Mouse (Mus musculus): ENCODE data around the gene Hoxd9. TPM values are rescaled to one million over a fixed set of nuclear protein-coding genes. Genes with fewer than 3 reads are reported as not detected.

The Hoxd9 gene
- polyA plus RNA-seq, 1 experiment: not detected

- no peak within 1 kb of the TSS for H3K4me3 ChIP-seq (replicated peaks)
Measured at GRCm38 (mm10) chr2:74667842-74668357, 29.6 kb upstream of the Hoxd9 start, which contains the start of gene Hoxd13. Hoxd13 (plus strand) TSS chr2:74668310.

DNA sequence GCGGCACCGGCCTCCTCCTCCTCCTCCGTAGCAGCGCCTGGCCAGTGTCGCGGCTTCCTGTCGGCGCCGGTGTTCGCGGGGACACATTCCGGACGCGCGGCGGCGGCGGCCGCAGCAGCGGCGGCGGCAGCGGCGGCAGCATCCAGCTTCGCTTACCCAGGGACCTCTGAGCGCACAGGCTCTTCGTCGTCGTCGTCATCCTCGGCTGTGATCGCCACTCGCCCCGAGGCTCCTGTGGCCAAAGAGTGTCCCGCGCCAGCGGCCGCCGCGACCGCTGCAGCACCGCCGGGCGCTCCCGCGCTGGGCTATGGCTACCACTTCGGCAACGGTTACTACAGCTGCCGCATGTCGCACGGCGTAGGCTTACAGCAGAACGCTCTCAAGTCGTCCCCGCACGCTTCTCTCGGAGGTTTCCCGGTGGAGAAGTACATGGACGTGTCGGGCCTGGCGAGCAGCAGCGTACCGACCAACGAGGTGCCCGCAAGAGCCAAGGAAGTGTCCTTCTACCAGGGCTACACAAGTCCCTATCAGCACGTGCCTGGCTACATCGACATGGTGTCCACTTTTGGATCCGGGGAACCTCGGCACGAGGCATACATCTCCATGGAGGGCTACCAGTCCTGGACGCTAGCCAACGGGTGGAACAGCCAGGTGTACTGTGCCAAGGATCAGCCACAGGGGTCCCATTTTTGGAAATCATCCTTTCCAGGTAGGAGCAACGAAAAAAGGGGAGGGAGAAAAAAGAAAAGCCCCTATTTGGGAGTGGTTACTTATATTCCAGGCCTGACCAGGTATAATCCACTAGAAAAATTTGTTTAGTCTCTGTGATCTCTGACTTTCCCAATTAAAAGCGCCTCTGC is 28.9 kb upstream of the Hoxd9 start:
- no peaks in the 10 kb centered on the region for H3K36me3 ChIP-seq (ENCODE audit: control insufficient read depth)
- no peak overlapping the region for H3K4me3 ChIP-seq (replicated peaks)
- TF ChIP-seq TAL1 (IDR thresholded peaks at IDR 0.05; ENCODE audit: low read length) (no peak), GATA1 (IDR thresholded peaks at IDR 0.05; ENCODE audit: low read length) (no peak)
- H3K9me3 ChIP-seq (ENCODE audit: control insufficient read depth, low read length): peaks cover 6% of the 10 kb centered on the region; the same call in 1 of the 2 replicates
- H3K4me1 ChIP-seq (ENCODE audit: control insufficient read depth): no peaks in the 10 kb centered on the region
- H3K27me3 ChIP-seq (ENCODE audit: control insufficient read depth): peaks cover 99% of the 10 kb centered on the region

More at GRCm38 (mm10) chr2:74667842-74668357, 29.6 kb upstream of the Hoxd9 start, which contains the start of gene Hoxd13:
- H3K27me3 ChIP-seq (ENCODE audit: control insufficient read depth): peaks cover 99% of the 10 kb centered on the region
- no peaks in the 10 kb centered on the region for H3K36me3 ChIP-seq (ENCODE audit: control insufficient read depth)
- no peaks in the 10 kb centered on the region for H3K4me1 ChIP-seq (ENCODE audit: control insufficient read depth)
- peaks cover 6% of the 10 kb centered on the region; the same call in 1 of the 2 replicates for H3K9me3 ChIP-seq (ENCODE audit: control insufficient read depth, low read length)
- TF ChIP-seq TAL1 (IDR thresholded peaks at IDR 0.05; ENCODE audit: low read length) (no peak), GATA1 (IDR thresholded peaks at IDR 0.05; ENCODE audit: low read length) (no peak)

GRCm38 (mm10) chr2:74669230-74669578 is 28.3 kb upstream of the Hoxd9 start:
- peaks cover 99% of the 10 kb centered on the region for H3K27me3 ChIP-seq (ENCODE audit: control insufficient read depth)
- no peak for TF ChIP-seq GATA1 (IDR thresholded peaks at IDR 0.05; ENCODE audit: low read length)
- no peak for TF ChIP-seq TAL1 (IDR thresholded peaks at IDR 0.05; ENCODE audit: low read length)
- H3K4me1 ChIP-seq (ENCODE audit: control insufficient read depth): no peaks in the 10 kb centered on the region
- peaks cover 6% of the 10 kb centered on the region; the same call in 1 of the 2 replicates for H3K9me3 ChIP-seq (ENCODE audit: control insufficient read depth, low read length)
- H3K4me3 ChIP-seq (replicated peaks): no peak overlapping the region
- no peaks in the 10 kb centered on the region for H3K36me3 ChIP-seq (ENCODE audit: control insufficient read depth)

DNA sequence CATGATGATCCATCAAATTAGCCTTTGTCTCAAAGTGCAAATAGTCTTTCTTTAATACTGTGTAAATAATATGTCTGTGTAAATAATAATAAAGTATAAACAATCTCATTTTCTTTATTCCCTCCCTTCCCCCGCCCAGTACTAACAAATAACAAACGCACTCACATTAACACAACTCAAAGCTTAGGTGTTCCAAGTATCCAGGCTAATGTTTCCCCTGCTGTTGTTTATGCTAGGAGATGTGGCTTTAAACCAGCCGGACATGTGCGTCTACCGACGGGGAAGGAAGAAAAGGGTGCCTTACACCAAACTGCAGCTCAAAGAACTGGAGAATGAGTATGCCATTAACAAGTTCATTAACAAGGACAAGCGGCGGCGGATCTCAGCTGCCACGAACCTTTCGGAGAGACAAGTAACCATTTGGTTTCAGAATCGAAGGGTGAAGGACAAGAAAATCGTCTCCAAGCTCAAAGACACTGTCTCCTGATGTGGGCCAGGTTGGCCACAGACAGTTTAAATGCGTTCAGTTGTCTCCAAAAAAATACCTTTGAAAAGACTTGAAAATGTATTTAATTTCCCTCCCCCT is 27.8 kb upstream of the Hoxd9 start:
- H3K27me3 ChIP-seq (ENCODE audit: control insufficient read depth): peaks cover 99% of the 10 kb centered on the region
- TF ChIP-seq TAL1 (IDR thresholded peaks at IDR 0.05; ENCODE audit: low read length) (no peak), GATA1 (IDR thresholded peaks at IDR 0.05; ENCODE audit: low read length) (no peak)

DNA sequence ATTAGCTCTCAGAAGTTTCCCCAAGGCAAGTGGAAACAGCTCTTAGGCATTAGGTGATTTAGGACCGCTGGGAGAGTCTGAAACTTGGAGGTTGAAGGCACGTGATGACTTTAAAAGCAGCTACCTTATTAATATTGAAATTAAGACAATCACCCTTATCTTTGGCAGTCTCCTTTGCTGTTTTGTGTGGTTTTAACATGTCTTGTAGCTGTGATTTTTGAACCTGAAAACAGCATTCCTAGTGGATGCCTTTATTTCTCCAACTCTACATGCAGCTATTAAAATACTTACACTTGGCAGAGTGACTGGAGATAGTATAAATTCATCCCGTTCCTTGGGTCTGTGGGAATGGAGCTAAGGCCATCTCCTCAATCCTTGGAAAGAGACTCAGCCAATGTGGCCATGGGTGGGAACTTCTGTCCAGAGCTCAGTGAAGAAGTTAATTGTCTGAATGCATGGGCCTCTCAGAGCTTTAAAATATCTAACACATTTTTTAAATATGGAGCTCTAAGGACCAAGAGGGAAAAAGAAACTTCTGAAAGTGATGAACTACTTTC is 26.8 kb upstream of the Hoxd9 start:
- H3K4me1 ChIP-seq (ENCODE audit: control insufficient read depth): no peaks in the 10 kb centered on the region
- H3K27me3 ChIP-seq (ENCODE audit: control insufficient read depth): peaks cover 99% of the 10 kb centered on the region

More for the DNA sequence above, 27.8 kb upstream of the Hoxd9 start:
- H3K9me3 ChIP-seq (ENCODE audit: control insufficient read depth, low read length): peaks cover 6% of the 10 kb centered on the region; the same call in 1 of the 2 replicates
- H3K4me1 ChIP-seq (ENCODE audit: control insufficient read depth): no peaks in the 10 kb centered on the region
- H3K36me3 ChIP-seq (ENCODE audit: control insufficient read depth): no peaks in the 10 kb centered on the region
- no peak overlapping the region for H3K4me3 ChIP-seq (replicated peaks)

GRCm38 (mm10) chr2:74671847-74672246 is 25.7 kb upstream of the Hoxd9 start:
- Histone ChIP-seq H3K27me3 (ENCODE audit: control insufficient read depth) (peaks cover 100% of the 10 kb centered on the region), H3K4me1 (ENCODE audit: control insufficient read depth) (no peaks in the 10 kb centered on the region), H3K4me3 (replicated peaks) (no peak overlapping the region), H3K9me3 (ENCODE audit: control insufficient read depth, low read length) (peaks cover 6% of the 10 kb centered on the region; the same call in 1 of the 2 replicates), H3K36me3 (ENCODE audit: control insufficient read depth) (no peaks in the 10 kb centered on the region)
- no peak for TF ChIP-seq TAL1 (IDR thresholded peaks at IDR 0.05; ENCODE audit: low read length)
- TF ChIP-seq GATA1 (IDR thresholded peaks at IDR 0.05; ENCODE audit: low read length): no peak

More for the DNA sequence above, 26.8 kb upstream of the Hoxd9 start:
- H3K4me3 ChIP-seq (replicated peaks): no peak overlapping the region
- H3K36me3 ChIP-seq (ENCODE audit: control insufficient read depth): no peaks in the 10 kb centered on the region
- TF ChIP-seq GATA1 (IDR thresholded peaks at IDR 0.05; ENCODE audit: low read length) (no peak), TAL1 (IDR thresholded peaks at IDR 0.05; ENCODE audit: low read length) (no peak)
- peaks cover 6% of the 10 kb centered on the region; the same call in 1 of the 2 replicates for H3K9me3 ChIP-seq (ENCODE audit: control insufficient read depth, low read length)

DNA sequence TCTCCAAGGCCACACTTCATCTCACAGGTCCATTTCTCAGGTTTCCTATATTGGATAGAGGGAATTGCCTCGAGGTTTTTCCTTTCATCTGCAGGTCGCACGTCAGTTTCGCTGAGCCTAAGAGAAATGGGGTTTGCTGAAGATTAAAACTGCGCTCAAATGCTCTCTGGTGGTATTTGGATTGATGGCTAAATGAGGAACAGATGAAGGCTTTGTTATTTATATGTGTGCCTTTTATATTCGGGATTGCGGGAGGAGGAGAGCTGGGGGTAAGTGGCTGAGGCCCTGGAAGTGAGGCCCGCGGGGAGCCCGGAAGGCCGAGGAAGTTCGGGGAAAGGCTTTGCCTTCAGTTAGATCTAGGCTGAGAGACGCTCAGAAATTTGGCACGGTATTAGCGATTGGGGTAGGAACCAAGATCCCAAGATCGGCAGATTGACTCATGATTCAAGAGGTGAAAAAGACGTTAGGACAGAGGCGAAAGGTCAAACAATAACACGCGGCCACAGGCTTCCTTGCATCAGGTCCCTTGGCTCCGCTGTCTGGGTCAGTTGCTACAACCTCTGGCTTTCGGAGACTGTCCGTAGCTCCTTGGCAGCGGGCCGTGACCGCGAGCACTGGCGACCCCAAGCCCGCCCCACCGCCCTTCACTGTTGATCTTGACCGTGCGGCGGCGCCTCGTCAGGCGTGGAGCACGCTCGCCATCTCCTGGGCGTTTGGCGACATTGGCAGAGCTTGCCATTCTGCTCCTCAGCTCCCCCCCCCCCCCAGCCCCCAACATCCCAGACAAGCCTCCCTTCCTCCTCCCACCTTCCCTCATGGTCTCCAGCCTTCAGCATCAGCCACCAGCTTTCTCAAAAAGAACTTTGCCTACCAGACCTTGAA is 24.8 kb upstream of the Hoxd9 start:
- TF ChIP-seq GATA1 (IDR thresholded peaks at IDR 0.05; ENCODE audit: low read length): no peak
- TF ChIP-seq TAL1 (IDR thresholded peaks at IDR 0.05; ENCODE audit: low read length): no peak
- Histone ChIP-seq H3K36me3 (ENCODE audit: control insufficient read depth) (no peaks in the 10 kb centered on the region), H3K27me3 (ENCODE audit: control insufficient read depth) (peaks cover 100% of the 10 kb centered on the region), H3K4me3 (replicated peaks) (no peak overlapping the region), H3K9me3 (ENCODE audit: control insufficient read depth, low read length) (peaks cover 4% of the 10 kb centered on the region; the same call in 1 of the 2 replicates), H3K4me1 (ENCODE audit: control insufficient read depth) (no peaks in the 10 kb centered on the region)

DNA sequence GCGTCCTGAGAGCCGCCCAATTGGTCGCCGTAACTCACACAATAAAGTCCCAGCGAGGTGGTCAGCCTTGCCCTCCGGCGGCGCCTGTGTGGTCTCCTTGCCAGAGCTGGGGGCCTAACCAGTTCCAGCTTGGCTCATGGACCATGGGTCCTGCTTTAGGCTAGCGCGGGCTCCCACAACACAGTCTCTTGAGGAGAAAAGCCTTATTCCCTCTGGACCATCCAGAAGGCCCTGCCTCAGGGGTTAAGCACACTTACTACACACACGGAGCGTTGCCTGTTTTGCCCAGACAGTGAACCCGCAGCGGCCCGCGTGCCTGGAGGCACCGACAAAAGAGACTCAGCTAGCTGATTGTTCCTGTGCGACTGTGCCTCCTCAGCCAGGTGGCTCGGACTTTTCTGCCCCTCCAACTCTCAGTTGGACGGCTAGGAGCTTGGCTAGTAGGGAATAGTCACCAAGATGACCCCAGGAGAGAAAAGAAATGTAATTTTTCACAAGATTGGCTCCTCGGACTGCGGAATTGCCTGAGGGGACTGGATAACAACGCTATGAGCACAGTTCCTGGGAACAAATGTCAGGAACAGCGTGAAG is 23.6 kb upstream of the Hoxd9 start:
- no peaks in the 10 kb centered on the region for H3K4me1 ChIP-seq (ENCODE audit: control insufficient read depth)
- H3K36me3 ChIP-seq (ENCODE audit: control insufficient read depth): no peaks in the 10 kb centered on the region
- H3K9me3 ChIP-seq (ENCODE audit: control insufficient read depth, low read length): no peaks in the 10 kb centered on the region; the same call in 1 of the 2 replicates
- TF ChIP-seq TAL1 (IDR thresholded peaks at IDR 0.05; ENCODE audit: low read length) (no peak), GATA1 (IDR thresholded peaks at IDR 0.05; ENCODE audit: low read length) (no peak)
- no peak overlapping the region for H3K4me3 ChIP-seq (replicated peaks)
- H3K27me3 ChIP-seq (ENCODE audit: control insufficient read depth): peaks cover 100% of the 10 kb centered on the region
